Mouse (Mus musculus): Measurements from ENCODE around the gene Tspan31.

Tspan31 gene

GRCm38 (mm10) chr10:127070190-127071121 lies at the start of gene Tspan31:
Tspan31 (minus strand) TSS chr10:127070264.
- peak; percentile 89 to 92 for DNase-seq

GRCm38 (mm10) chr10:127119229-127119628 lies 49.2 kb upstream of the Tspan31 start:
- DNase-seq: no peak

GRCm38 (mm10) chr10:127118470-127118869 lies 48.4 kb upstream of the Tspan31 start:
- no peak for DNase-seq

- no peak for DNase-seq
Measured at GRCm38 (mm10) chr10:127115068-127115467, 45.0 kb upstream of the Tspan31 start.

- no peak for DNase-seq
Measured at GRCm38 (mm10) chr10:127114408-127114807, 44.3 kb upstream of the Tspan31 start.

GRCm38 (mm10) chr10:127111001-127111887 lies 41.2 kb upstream of the Tspan31 start:
- DNase-seq: no peak

- DNase-seq: no peak
Measured at GRCm38 (mm10) chr10:127108262-127108583, 38.2 kb upstream of the Tspan31 start.

GRCm38 (mm10) chr10:127107563-127108261 lies 37.6 kb upstream of the Tspan31 start:
- DNase-seq: no peak

GRCm38 (mm10) chr10:127103631-127104030 lies 33.6 kb upstream of the Tspan31 start:
- DNase-seq: no peak

GRCm38 (mm10) chr10:127101151-127101550 lies 31.1 kb upstream of the Tspan31 start:
- DNase-seq: no peak

GRCm38 (mm10) chr10:127100414-127100813 lies 30.4 kb upstream of the Tspan31 start:
- no peak for DNase-seq

- DNase-seq: no peak
Measured at GRCm38 (mm10) chr10:127099868-127100267, 29.8 kb upstream of the Tspan31 start.

GRCm38 (mm10) chr10:127099191-127099590 lies 29.1 kb upstream of the Tspan31 start:
- no peak for DNase-seq

- DNase-seq: no peak
Measured at GRCm38 (mm10) chr10:127098514-127098913, 28.4 kb upstream of the Tspan31 start.

- peak in 1 of 2 experiments; percentile 43 for DNase-seq
Measured at GRCm38 (mm10) chr10:127094382-127094802, 24.3 kb upstream of the Tspan31 start.

GRCm38 (mm10) chr10:127092742-127093141 lies 22.7 kb upstream of the Tspan31 start:
- DNase-seq: no peak

- DNase-seq: peak; percentile 40 to 53
Measured at GRCm38 (mm10) chr10:127091507-127092396, 21.7 kb upstream of the Tspan31 start.

GRCm38 (mm10) chr10:127090560-127091411 lies 20.7 kb upstream of the Tspan31 start:
- DNase-seq: peak; percentile 54 to 63

- DNase-seq: no peak
Measured at GRCm38 (mm10) chr10:127085633-127086032, 15.6 kb upstream of the Tspan31 start.

- DNase-seq: no peak
Measured at GRCm38 (mm10) chr10:127085052-127085451, 15.0 kb upstream of the Tspan31 start.

GRCm38 (mm10) chr10:127083915-127084306 lies 13.8 kb upstream of the Tspan31 start:
- peak in 1 of 2 experiments; percentile 66 for DNase-seq

Data from cerebellum, postnatal 14 days (tissue).